Mouse (Mus musculus): Measurements from ENCODE around the gene Copz1. TPM values are rescaled to one million over a fixed set of nuclear protein-coding genes. Genes with fewer than 3 reads are reported as not detected.

Copz1 gene
- polyA plus RNA-seq, 1 experiment from 2014 or later = 172 TPM

- Histone ChIP-seq H3K4me3 (ENCODE audit: control insufficient read depth in 1 of 2, insufficient read depth in 1 of 2, low read depth in 1 of 2, low read length in 2 of 2) (no peak overlapping the region), H3K9ac (ENCODE audit: low read length) (no peak overlapping the region), H3K4me2 (ENCODE audit: low read length) (no peak overlapping the region), H3K9me3 (ENCODE audit: control insufficient read depth, low read length) (no peaks in the 10 kb centered on the region), H3K4me1 (ENCODE audit: control insufficient read depth in 2 of 2, insufficient read depth in 2 of 2, low read length in 2 of 2) (peaks cover 0 to 9% of the 10 kb centered on the region in 2 experiments; a peak in 3 of 4 replicates), H3K27ac (replicated peaks in 1 of 2; ENCODE audit: control insufficient read depth in 1 of 2, insufficient read depth in 1 of 2, low read depth in 2 of 2, low read length in 2 of 2) (no peak overlapping the region), H3K36me3 (ENCODE audit: control insufficient read depth, insufficient read depth, low read length) (peaks cover 77% of the 10 kb centered on the region), H3K27me3 (ENCODE audit: control insufficient read depth, insufficient read depth, low read length) (no peaks in the 10 kb centered on the region)
- ATAC-seq (ENCODE audit: insufficient number of reproducible peaks, insufficient read depth, low FRiP score, low read depth) = no peak
- 88% methylated on average over 2 of the region's 2 CpGs for WGBS
These were observed 22.1 kb downstream of the Copz1 start for GRCm38 (mm10) chr15:103294649-103295048.

GRCm38 (mm10) chr15:103295851-103296250 is 23.3 kb downstream of the Copz1 start:
- Histone ChIP-seq H3K36me3 (ENCODE audit: control insufficient read depth, insufficient read depth, low read length) (peaks cover 71% of the 10 kb centered on the region), H3K9me3 (ENCODE audit: control insufficient read depth, low read length) (no peaks in the 10 kb centered on the region), H3K4me1 (ENCODE audit: control insufficient read depth in 2 of 2, insufficient read depth in 2 of 2, low read length in 2 of 2) (peaks cover 11 to 17% of the 10 kb centered on the region in 2 experiments), H3K27me3 (ENCODE audit: control insufficient read depth, insufficient read depth, low read length) (no peaks in the 10 kb centered on the region), H3K4me2 (ENCODE audit: low read length) (no peak overlapping the region), H3K4me3 (ENCODE audit: control insufficient read depth in 1 of 2, insufficient read depth in 1 of 2, low read depth in 1 of 2, low read length in 2 of 2) (no peak overlapping the region), H3K9ac (ENCODE audit: low read length) (no peak overlapping the region), H3K27ac (replicated peaks in 1 of 2; ENCODE audit: control insufficient read depth in 1 of 2, insufficient read depth in 1 of 2, low read depth in 2 of 2, low read length in 2 of 2) (no peak overlapping the region)
- WGBS = 39% methylated on average over 5 of the region's 5 CpGs
- ATAC-seq (ENCODE audit: insufficient number of reproducible peaks, insufficient read depth, low FRiP score, low read depth) = no peak

GRCm38 (mm10) chr15:103297313-103297712 is 24.8 kb downstream of the Copz1 start:
- Histone ChIP-seq H3K4me2 (ENCODE audit: low read length) (no peak overlapping the region), H3K27ac (replicated peaks in 1 of 2; ENCODE audit: control insufficient read depth in 1 of 2, insufficient read depth in 1 of 2, low read depth in 2 of 2, low read length in 2 of 2) (no peak overlapping the region), H3K36me3 (ENCODE audit: control insufficient read depth, insufficient read depth, low read length) (peaks cover 56% of the 10 kb centered on the region), H3K27me3 (ENCODE audit: control insufficient read depth, insufficient read depth, low read length) (no peaks in the 10 kb centered on the region), H3K4me1 (ENCODE audit: control insufficient read depth in 2 of 2, insufficient read depth in 2 of 2, low read length in 2 of 2) (peaks cover 22 to 31% of the 10 kb centered on the region in 2 experiments), H3K9ac (ENCODE audit: low read length) (no peak overlapping the region), H3K4me3 (ENCODE audit: control insufficient read depth in 1 of 2, insufficient read depth in 1 of 2, low read depth in 1 of 2, low read length in 2 of 2) (no peak overlapping the region), H3K9me3 (ENCODE audit: control insufficient read depth, low read length) (no peaks in the 10 kb centered on the region)
- WGBS = 88% methylated on average over 6 of the region's 6 CpGs
- no peak for ATAC-seq (ENCODE audit: insufficient number of reproducible peaks, insufficient read depth, low FRiP score, low read depth)

- no peak overlapping the region for H3K9ac ChIP-seq (ENCODE audit: low read length)
- H3K4me1 ChIP-seq (ENCODE audit: control insufficient read depth in 2 of 2, insufficient read depth in 2 of 2, low read length in 2 of 2) = peaks cover 26 to 37% of the 10 kb centered on the region in 2 experiments
- 86% methylated on average over 3 of the region's 3 CpGs for WGBS
- ATAC-seq (ENCODE audit: insufficient number of reproducible peaks, insufficient read depth, low FRiP score, low read depth) = no peak
- H3K36me3 ChIP-seq (ENCODE audit: control insufficient read depth, insufficient read depth, low read length) = peaks cover 49% of the 10 kb centered on the region
- no peaks in the 10 kb centered on the region for H3K27me3 ChIP-seq (ENCODE audit: control insufficient read depth, insufficient read depth, low read length)
- no peak overlapping the region for H3K4me3 ChIP-seq (ENCODE audit: control insufficient read depth in 1 of 2, insufficient read depth in 1 of 2, low read depth in 1 of 2, low read length in 2 of 2)
- no peaks in the 10 kb centered on the region for H3K9me3 ChIP-seq (ENCODE audit: control insufficient read depth, low read length)
- no peak overlapping the region for H3K4me2 ChIP-seq (ENCODE audit: low read length)
- no peak overlapping the region for H3K27ac ChIP-seq (replicated peaks in 1 of 2; ENCODE audit: control insufficient read depth in 1 of 2, insufficient read depth in 1 of 2, low read depth in 2 of 2, low read length in 2 of 2)
These were observed 25.5 kb downstream of the Copz1 start for GRCm38 (mm10) chr15:103298026-103298425.

GRCm38 (mm10) chr15:103298861-103299616 is 26.5 kb downstream of the Copz1 start:
- 73% methylated on average over 5 of the region's 5 CpGs for WGBS
- H3K9ac ChIP-seq (ENCODE audit: low read length) = no peak overlapping the region
- H3K4me1 ChIP-seq (ENCODE audit: control insufficient read depth in 2 of 2, insufficient read depth in 2 of 2, low read length in 2 of 2) = peaks cover 31 to 47% of the 10 kb centered on the region in 2 experiments
- no peak overlapping the region for H3K27ac ChIP-seq (replicated peaks in 1 of 2; ENCODE audit: control insufficient read depth in 1 of 2, insufficient read depth in 1 of 2, low read depth in 2 of 2, low read length in 2 of 2)
- H3K36me3 ChIP-seq (ENCODE audit: control insufficient read depth, insufficient read depth, low read length) = peaks cover 39% of the 10 kb centered on the region
- no peak overlapping the region for H3K4me3 ChIP-seq (ENCODE audit: control insufficient read depth in 1 of 2, insufficient read depth in 1 of 2, low read depth in 1 of 2, low read length in 2 of 2)
- H3K4me2 ChIP-seq (ENCODE audit: low read length) = no peak overlapping the region
- ATAC-seq (ENCODE audit: insufficient number of reproducible peaks, insufficient read depth, low FRiP score, low read depth) = no peak
- H3K27me3 ChIP-seq (ENCODE audit: control insufficient read depth, insufficient read depth, low read length) = no peaks in the 10 kb centered on the region
- no peaks in the 10 kb centered on the region for H3K9me3 ChIP-seq (ENCODE audit: control insufficient read depth, low read length)

GRCm38 (mm10) chr15:103299644-103300043 is 27.1 kb downstream of the Copz1 start:
- Histone ChIP-seq H3K27me3 (ENCODE audit: control insufficient read depth, insufficient read depth, low read length) (no peaks in the 10 kb centered on the region), H3K4me3 (ENCODE audit: control insufficient read depth in 1 of 2, insufficient read depth in 1 of 2, low read depth in 1 of 2, low read length in 2 of 2) (no peak overlapping the region), H3K9me3 (ENCODE audit: control insufficient read depth, low read length) (no peaks in the 10 kb centered on the region), H3K36me3 (ENCODE audit: control insufficient read depth, insufficient read depth, low read length) (peaks cover 37% of the 10 kb centered on the region), H3K4me2 (ENCODE audit: low read length) (peak overlapping the region; percentile 63), H3K4me1 (ENCODE audit: control insufficient read depth in 2 of 2, insufficient read depth in 2 of 2, low read length in 2 of 2) (peaks cover 38 to 52% of the 10 kb centered on the region in 2 experiments), H3K27ac (replicated peaks in 1 of 2; ENCODE audit: control insufficient read depth in 1 of 2, insufficient read depth in 1 of 2, low read depth in 2 of 2, low read length in 2 of 2) (no peak overlapping the region), H3K9ac (ENCODE audit: low read length) (peak overlapping the region; percentile 51; the same call in 1 of the 2 replicates)
- 57% methylated on average over 8 of the region's 8 CpGs for WGBS
- ATAC-seq (ENCODE audit: insufficient number of reproducible peaks, insufficient read depth, low FRiP score, low read depth) = no peak

GRCm38 (mm10) chr15:103300067-103300471 is 27.6 kb downstream of the Copz1 start:
- peaks cover 34% of the 10 kb centered on the region for H3K36me3 ChIP-seq (ENCODE audit: control insufficient read depth, insufficient read depth, low read length)
- H3K9me3 ChIP-seq (ENCODE audit: control insufficient read depth, low read length) = no peaks in the 10 kb centered on the region
- no peak for ATAC-seq (ENCODE audit: insufficient number of reproducible peaks, insufficient read depth, low FRiP score, low read depth)
- peak overlapping the region; percentile 23 to 25; a peak in 3 of 4 replicates for H3K4me3 ChIP-seq (ENCODE audit: control insufficient read depth in 1 of 2, insufficient read depth in 1 of 2, low read depth in 1 of 2, low read length in 2 of 2)
- peak overlapping the region; percentile 63 for H3K4me2 ChIP-seq (ENCODE audit: low read length)
- peak overlapping the region in 1 of 2 experiments; percentile 26; a peak in 2 of 4 replicates for H3K27ac ChIP-seq (replicated peaks in 1 of 2; ENCODE audit: control insufficient read depth in 1 of 2, insufficient read depth in 1 of 2, low read depth in 2 of 2, low read length in 2 of 2)
- H3K27me3 ChIP-seq (ENCODE audit: control insufficient read depth, insufficient read depth, low read length) = no peaks in the 10 kb centered on the region
- peak overlapping the region; percentile 51; the same call in 1 of the 2 replicates for H3K9ac ChIP-seq (ENCODE audit: low read length)
- peaks cover 38 to 52% of the 10 kb centered on the region in 2 experiments for H3K4me1 ChIP-seq (ENCODE audit: control insufficient read depth in 2 of 2, insufficient read depth in 2 of 2, low read length in 2 of 2)
- WGBS = 13% methylated on average over 18 of the region's 18 CpGs
